Mouse (Mus musculus): ENCODE data around the gene Galnt4. TPM values are rescaled to one million over a fixed set of nuclear protein-coding genes. Genes with fewer than 3 reads are reported as not detected.
"Not testable (repeated sequence)": the region's sequence is repeated elsewhere in the genome, so short reads cannot be mapped to it uniquely, and the experiment has no call there.

The Galnt4 gene
- polyA plus RNA-seq, 1 experiment from 2014 or later: 13.2 TPM

GRCm38 (mm10) chr10:99145611-99146010, 37.7 kb downstream of the Galnt4 start:
- Histone ChIP-seq H3K27me3 (ENCODE audit: insufficient read depth, low read length) (no peaks in the 10 kb centered on the region), H3K4me1 (ENCODE audit: insufficient read depth, low read length) (no peaks in the 10 kb centered on the region), H3K9me3 (ENCODE audit: low read length) (no peaks in the 10 kb centered on the region), H3K9ac (replicated peaks; ENCODE audit: low read length) (no peak overlapping the region), H3K4me2 (replicated peaks; ENCODE audit: low read depth, low read length) (no peak overlapping the region), H3K36me3 (ENCODE audit: insufficient read depth, low read length) (no peaks in the 10 kb centered on the region), H3K27ac (ENCODE audit: low read length) (no peak overlapping the region), H3K4me3 (ENCODE audit: low read length) (no peak overlapping the region)
- 63% methylated on average over 8 of the region's 8 CpGs for WGBS
- ATAC-seq (ENCODE audit: low FRiP score, low TSS enrichment): no peak

GRCm38 (mm10) chr10:99146596-99146995, 38.6 kb downstream of the Galnt4 start:
- no peak overlapping the region for H3K4me2 ChIP-seq (replicated peaks; ENCODE audit: low read depth, low read length)
- no peak overlapping the region for H3K9ac ChIP-seq (replicated peaks; ENCODE audit: low read length)
- H3K9me3 ChIP-seq (ENCODE audit: low read length): no peaks in the 10 kb centered on the region
- H3K27ac ChIP-seq (ENCODE audit: low read length): no peak overlapping the region
- no peaks in the 10 kb centered on the region for H3K36me3 ChIP-seq (ENCODE audit: insufficient read depth, low read length)
- H3K4me3 ChIP-seq (ENCODE audit: low read length): no peak overlapping the region
- no peak for ATAC-seq (ENCODE audit: low FRiP score, low TSS enrichment)
- no peaks in the 10 kb centered on the region for H3K4me1 ChIP-seq (ENCODE audit: insufficient read depth, low read length)
- no peaks in the 10 kb centered on the region for H3K27me3 ChIP-seq (ENCODE audit: insufficient read depth, low read length)
- WGBS: 92% methylated on average over 8 of the region's 8 CpGs

GRCm38 (mm10) chr10:99150016-99150415, 42.1 kb downstream of the Galnt4 start:
- Histone ChIP-seq H3K9me3 (ENCODE audit: low read length) (no peaks in the 10 kb centered on the region), H3K36me3 (ENCODE audit: insufficient read depth, low read length) (no peaks in the 10 kb centered on the region), H3K27ac (ENCODE audit: low read length) (no peak overlapping the region), H3K4me1 (ENCODE audit: insufficient read depth, low read length) (no peaks in the 10 kb centered on the region), H3K4me2 (replicated peaks; ENCODE audit: low read depth, low read length) (no peak overlapping the region), H3K4me3 (ENCODE audit: low read length) (no peak overlapping the region), H3K9ac (replicated peaks; ENCODE audit: low read length) (no peak overlapping the region), H3K27me3 (ENCODE audit: insufficient read depth, low read length) (no peaks in the 10 kb centered on the region)
- no peak for ATAC-seq (ENCODE audit: low FRiP score, low TSS enrichment)
- 95% methylated on average over 6 of the region's 6 CpGs for WGBS

GRCm38 (mm10) chr10:99151580-99151979, 43.6 kb downstream of the Galnt4 start:
- no peak overlapping the region for H3K4me2 ChIP-seq (replicated peaks; ENCODE audit: low read depth, low read length)
- H3K27ac ChIP-seq (ENCODE audit: low read length): no peak overlapping the region
- WGBS: 94% methylated on average over 1 of the region's 1 CpGs
- H3K4me3 ChIP-seq (ENCODE audit: low read length): no peak overlapping the region
- no peaks in the 10 kb centered on the region for H3K9me3 ChIP-seq (ENCODE audit: low read length)
- H3K36me3 ChIP-seq (ENCODE audit: insufficient read depth, low read length): no peaks in the 10 kb centered on the region
- no peaks in the 10 kb centered on the region for H3K27me3 ChIP-seq (ENCODE audit: insufficient read depth, low read length)
- H3K9ac ChIP-seq (replicated peaks; ENCODE audit: low read length): no peak overlapping the region
- H3K4me1 ChIP-seq (ENCODE audit: insufficient read depth, low read length): no peaks in the 10 kb centered on the region
- no peak for ATAC-seq (ENCODE audit: low FRiP score, low TSS enrichment)

GRCm38 (mm10) chr10:99152063-99152462, 44.1 kb downstream of the Galnt4 start:
- Histone ChIP-seq H3K4me3 (ENCODE audit: low read length) (no peak overlapping the region), H3K36me3 (ENCODE audit: insufficient read depth, low read length) (no peaks in the 10 kb centered on the region), H3K4me2 (replicated peaks; ENCODE audit: low read depth, low read length) (no peak overlapping the region), H3K27me3 (ENCODE audit: insufficient read depth, low read length) (no peaks in the 10 kb centered on the region), H3K9me3 (ENCODE audit: low read length) (no peaks in the 10 kb centered on the region), H3K4me1 (ENCODE audit: insufficient read depth, low read length) (no peaks in the 10 kb centered on the region), H3K9ac (replicated peaks; ENCODE audit: low read length) (no peak overlapping the region), H3K27ac (ENCODE audit: low read length) (no peak overlapping the region)
- ATAC-seq (ENCODE audit: low FRiP score, low TSS enrichment): no peak
- 88% methylated on average over 6 of the region's 6 CpGs for WGBS

GRCm38 (mm10) chr10:99154635-99155034, 46.7 kb downstream of the Galnt4 start:
- Histone ChIP-seq H3K36me3 (ENCODE audit: insufficient read depth, low read length) (no peaks in the 10 kb centered on the region), H3K4me1 (ENCODE audit: insufficient read depth, low read length) (no peaks in the 10 kb centered on the region), H3K27ac (ENCODE audit: low read length) (no peak overlapping the region), H3K9ac (replicated peaks; ENCODE audit: low read length) (no peak overlapping the region), H3K4me3 (ENCODE audit: low read length) (no peak overlapping the region), H3K9me3 (ENCODE audit: low read length) (no peaks in the 10 kb centered on the region), H3K4me2 (replicated peaks; ENCODE audit: low read depth, low read length) (no peak overlapping the region), H3K27me3 (ENCODE audit: insufficient read depth, low read length) (no peaks in the 10 kb centered on the region)
- no peak for ATAC-seq (ENCODE audit: low FRiP score, low TSS enrichment)
- 87% methylated on average over 8 of the region's 8 CpGs for WGBS

GRCm38 (mm10) chr10:99156808-99157207, 48.8 kb downstream of the Galnt4 start:
- H3K4me2 ChIP-seq (replicated peaks; ENCODE audit: low read depth, low read length): no peak overlapping the region
- no peak overlapping the region for H3K27ac ChIP-seq (ENCODE audit: low read length)
- peaks cover 6% of the 10 kb centered on the region; the same call in 1 of the 2 replicates for H3K36me3 ChIP-seq (ENCODE audit: insufficient read depth, low read length)
- no peaks in the 10 kb centered on the region for H3K4me1 ChIP-seq (ENCODE audit: insufficient read depth, low read length)
- H3K27me3 ChIP-seq (ENCODE audit: insufficient read depth, low read length): no peaks in the 10 kb centered on the region
- 91% methylated on average over 5 of the region's 5 CpGs for WGBS
- H3K9ac ChIP-seq (replicated peaks; ENCODE audit: low read length): no peak overlapping the region
- no peak for ATAC-seq (ENCODE audit: low FRiP score, low TSS enrichment)
- no peak overlapping the region for H3K4me3 ChIP-seq (ENCODE audit: low read length)
- no peaks in the 10 kb centered on the region for H3K9me3 ChIP-seq (ENCODE audit: low read length)

- H3K9me3 ChIP-seq (ENCODE audit: low read length); H3K27ac ChIP-seq (ENCODE audit: low read length); H3K4me1 ChIP-seq (ENCODE audit: insufficient read depth, low read length); ATAC-seq (ENCODE audit: low FRiP score, low TSS enrichment); H3K36me3 ChIP-seq (ENCODE audit: insufficient read depth, low read length); H3K9ac ChIP-seq (replicated peaks; ENCODE audit: low read length); H3K27me3 ChIP-seq (ENCODE audit: insufficient read depth, low read length); H3K4me3 ChIP-seq (ENCODE audit: low read length); H3K4me2 ChIP-seq (replicated peaks; ENCODE audit: low read depth, low read length): not testable (repeated sequence)
- 91% methylated on average over 10 of the region's 10 CpGs for WGBS
These were observed 49.7 kb downstream of the Galnt4 start for GRCm38 (mm10) chr10:99157697-99158096.

GRCm38 (mm10) chr10:99161987-99162582, 54.1 kb downstream of the Galnt4 start:
- H3K27me3 ChIP-seq (ENCODE audit: insufficient read depth, low read length): no peaks in the 10 kb centered on the region
- no peak overlapping the region for H3K27ac ChIP-seq (ENCODE audit: low read length)
- no peak overlapping the region for H3K9ac ChIP-seq (replicated peaks; ENCODE audit: low read length)
- no peaks in the 10 kb centered on the region for H3K9me3 ChIP-seq (ENCODE audit: low read length)
- no peak overlapping the region for H3K4me3 ChIP-seq (ENCODE audit: low read length)
- peaks cover 6% of the 10 kb centered on the region; the same call in 1 of the 2 replicates for H3K36me3 ChIP-seq (ENCODE audit: insufficient read depth, low read length)
- H3K4me2 ChIP-seq (replicated peaks; ENCODE audit: low read depth, low read length): no peak overlapping the region
- peaks cover 21% of the 10 kb centered on the region for H3K4me1 ChIP-seq (ENCODE audit: insufficient read depth, low read length)
- ATAC-seq (ENCODE audit: low FRiP score, low TSS enrichment): no peak
- WGBS: 39% methylated on average over 8 of the region's 8 CpGs
